Mouse (Mus musculus) midbrain, embryonic 10.5 days (tissue): ENCODE results near the gene Gm11757. TPM values are rescaled to one million over a fixed set of nuclear protein-coding genes. Genes with fewer than 3 reads are reported as not detected.
"Not testable (repeated sequence)": the region's sequence is repeated elsewhere in the genome, so short reads cannot be mapped to it uniquely, and the experiment has no call there.

Experiments used
- DNase-seq: peaks from one replicate; pipeline ENCODE4 v3.0.0-alpha.2; 2017; ENCODE audit warnings: low spot score
- H3K27ac ChIP-seq: fragments of 300-500 bp; sonication (generic); replicated peaks from 2 replicates; pipeline ENCODE4 v1.5.1; 2016; ENCODE audit warnings: mild to moderate bottlenecking
- H3K27me3 ChIP-seq: fragments of 300-500 bp; sonication (generic); 2 replicates; pipeline ENCODE4 v1.6.1; 2016; ENCODE audit warnings: low read depth, mild to moderate bottlenecking; ENCODE audit not compliant: poor library complexity, severe bottlenecking
- H3K36me3 ChIP-seq: fragments of 300-500 bp; sonication (generic); 2 replicates; pipeline ENCODE4 v1.6.1; 2016; ENCODE audit warnings: mild to moderate bottlenecking, moderate library complexity
- H3K4me1 ChIP-seq: fragments of 300-500 bp; sonication (generic); 2 replicates; pipeline ENCODE4 v1.6.1; 2016
- H3K4me3 ChIP-seq: fragments of 300-500 bp; sonication (generic); 2 replicates; pipeline ENCODE4 v1.5.1; 2016; ENCODE audit warnings: mild to moderate bottlenecking, moderate library complexity
- H3K9me3 ChIP-seq: fragments of 300-500 bp; sonication (generic); replicated peaks from 2 replicates; pipeline ENCODE4 v1.6.1; 2016; ENCODE audit warnings: mild to moderate bottlenecking
- WGBS: fragments of 180-500 bp; shearing (Covaris S2); methylation state at CpG from one replicate; pipeline ENCODE4 v1.1.7; 2016; 5-methylcytosine and 5-hydroxymethylcytosine counted together
- polyA plus RNA-seq: library from polyadenylated mRNA; unstranded; fragments of >200 nt; fragmentation: Nextera tagmentation; extraction: Ambion mirVana; gene quantifications from 2 replicates; pipeline ENCODE4 v1.2.1, GENCODE M21; 2016

Gene Gm11757
- not detected in 2 replicates for polyA plus RNA-seq

- not testable (repeated sequence) for H3K4me3 ChIP-seq, H3K27me3 ChIP-seq, H3K4me1 ChIP-seq, H3K27ac ChIP-seq, H3K36me3 ChIP-seq, DNase-seq, H3K9me3 ChIP-seq
- WGBS, result no CpG with 5 or more reads among the region's 4 CpGs
Observed at GRCm38 (mm10) chr4:73891012-73891411, at the start of gene Gm11757. Gene Gm11757 (minus strand): TSS chr4:73891112.

GRCm38 (mm10) chr4:73920660-73921059 is 29.7 kb upstream of the Gm11757 start, which contains the start of gene Gm11756:
Gene Gm11756 (minus strand): TSS chr4:73920760.
- not testable (repeated sequence) for H3K27ac ChIP-seq, H3K9me3 ChIP-seq, H3K36me3 ChIP-seq, H3K4me1 ChIP-seq, DNase-seq, H3K27me3 ChIP-seq, H3K4me3 ChIP-seq
- WGBS, result 86% methylated on average over 6 of the region's 6 CpGs

DNA sequence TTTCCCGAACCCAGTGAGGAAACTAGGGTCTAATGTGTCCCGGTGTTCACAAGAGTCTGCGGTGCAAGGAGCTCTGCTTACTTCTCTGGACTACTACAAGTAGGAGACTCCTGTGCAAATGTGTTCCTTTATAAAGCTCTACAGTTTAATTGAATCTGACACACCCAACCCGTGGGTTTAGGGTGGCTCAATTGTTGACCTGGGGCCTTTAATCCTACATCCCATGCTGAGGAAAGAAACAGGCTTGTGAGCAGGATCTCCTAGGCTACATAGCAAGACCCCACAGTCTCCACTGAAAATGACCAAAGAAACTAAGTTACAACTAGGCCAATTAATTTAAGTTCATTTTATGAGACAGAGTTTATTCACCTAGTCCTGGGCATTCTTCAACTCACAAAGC is 14.9 kb upstream of the Gm11757 start, which contains the start of gene Gm13871:
Gene Gm13871 (minus strand): TSS at position 101 of the 400 bp plus-strand sequence.
- not testable (repeated sequence) for H3K27me3 ChIP-seq, H3K4me1 ChIP-seq, H3K27ac ChIP-seq, H3K4me3 ChIP-seq, H3K9me3 ChIP-seq, DNase-seq, H3K36me3 ChIP-seq
- WGBS, result no CpG with 5 or more reads among the region's 4 CpGs

- no CpG with 5 or more reads among the region's 4 CpGs for WGBS
- H3K4me1 ChIP-seq, H3K4me3 ChIP-seq, H3K27ac ChIP-seq, H3K9me3 ChIP-seq, H3K36me3 ChIP-seq, H3K27me3 ChIP-seq, DNase-seq: not testable (repeated sequence)
Observed at GRCm38 (mm10) chr4:73876166-73876565, 14.7 kb downstream of the Gm11757 start, which contains the start of gene Gm11758. Gene Gm11758 (minus strand): TSS chr4:73876266.

Other genes with a start within 250 kb of the Gm11757 start
- not detected in 2 replicates for gene Gm11239, start 222.8 kb downstream of the Gm11757 start, polyA plus RNA-seq
- not detected in 2 replicates for gene Gm428, start 207.6 kb downstream of the Gm11757 start, polyA plus RNA-seq
- 0.30 and 0.35 TPM in 2 replicates for gene Rasef, start 100.1 kb downstream of the Gm11757 start, polyA plus RNA-seq
- gene Gm11758, start 14.8 kb downstream of the Gm11757 start, polyA plus RNA-seq, result not detected in 2 replicates
- gene Gm13871, start 14.8 kb upstream of the Gm11757 start, polyA plus RNA-seq, result not detected in 2 replicates
- not detected in 2 replicates for gene Gm11756, start 29.6 kb upstream of the Gm11757 start, polyA plus RNA-seq
- not detected in 2 replicates for gene 2310002L09Rik, start 59.7 kb upstream of the Gm11757 start, polyA plus RNA-seq
- 1.5 and 3.1 TPM in 2 replicates for gene Frmd3, start 122.3 kb upstream of the Gm11757 start, polyA plus RNA-seq